Mouse (Mus musculus) adrenal gland, postnatal 0 days (tissue): ENCODE data around the gene Grin1. TPM values are rescaled to one million over a fixed set of nuclear protein-coding genes. Genes with fewer than 3 reads are reported as not detected.

ENCODE experiments used
- polyA plus RNA-seq: library from polyadenylated mRNA; unstranded; fragments of >200 nt; fragmentation: Nextera tagmentation; extraction: Ambion mirVana; gene quantifications from 2 replicates; pipeline ENCODE4 v1.2.1, GENCODE M21; 2015

Gene Grin1
- 4.9 and 7.5 TPM in 2 replicates for polyA plus RNA-seq

GRCm38 (mm10) chr2:25318971-25319773, at the start of gene Grin1:
Gene Grin1 (minus strand): TSS chr2:25319187.

DNA sequence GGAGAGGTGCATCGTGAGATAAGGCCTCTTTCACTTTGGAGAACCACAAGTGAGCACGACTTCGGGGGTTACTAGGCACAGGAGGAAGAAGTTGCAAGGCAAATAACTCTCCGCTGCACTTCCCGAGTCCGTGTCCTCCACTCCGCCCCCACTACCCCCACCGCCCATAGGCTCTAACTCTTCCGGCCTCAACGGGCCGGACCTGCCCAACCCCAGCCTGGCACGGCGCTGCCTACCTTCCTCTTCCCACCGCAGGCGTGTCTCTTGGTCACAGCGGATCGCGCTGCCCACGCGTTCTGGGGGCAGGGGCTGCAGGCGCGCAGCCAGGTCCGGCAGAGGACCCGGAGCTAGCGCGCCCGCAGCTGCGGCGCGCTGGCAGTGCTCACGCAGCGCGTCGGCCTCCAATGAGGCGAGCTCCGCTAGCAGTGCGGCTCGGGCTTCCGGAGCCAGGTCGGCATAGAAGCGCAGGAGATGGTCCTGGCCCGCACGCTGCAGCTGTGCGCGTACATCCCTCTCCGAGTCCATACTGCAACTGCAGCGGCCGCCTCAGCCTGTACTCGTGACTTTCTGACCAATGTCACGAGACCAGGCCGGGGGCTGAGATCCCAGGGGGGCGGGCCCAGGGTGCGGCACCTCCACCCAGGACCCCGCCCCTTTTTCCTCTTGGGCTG, 46.2 kb upstream of the Grin1 start, which contains the start of gene Uap1l1:
TSS of gene Uap1l1 (minus strand) at position 592 of the 671 bp plus-strand sequence.

DNA sequence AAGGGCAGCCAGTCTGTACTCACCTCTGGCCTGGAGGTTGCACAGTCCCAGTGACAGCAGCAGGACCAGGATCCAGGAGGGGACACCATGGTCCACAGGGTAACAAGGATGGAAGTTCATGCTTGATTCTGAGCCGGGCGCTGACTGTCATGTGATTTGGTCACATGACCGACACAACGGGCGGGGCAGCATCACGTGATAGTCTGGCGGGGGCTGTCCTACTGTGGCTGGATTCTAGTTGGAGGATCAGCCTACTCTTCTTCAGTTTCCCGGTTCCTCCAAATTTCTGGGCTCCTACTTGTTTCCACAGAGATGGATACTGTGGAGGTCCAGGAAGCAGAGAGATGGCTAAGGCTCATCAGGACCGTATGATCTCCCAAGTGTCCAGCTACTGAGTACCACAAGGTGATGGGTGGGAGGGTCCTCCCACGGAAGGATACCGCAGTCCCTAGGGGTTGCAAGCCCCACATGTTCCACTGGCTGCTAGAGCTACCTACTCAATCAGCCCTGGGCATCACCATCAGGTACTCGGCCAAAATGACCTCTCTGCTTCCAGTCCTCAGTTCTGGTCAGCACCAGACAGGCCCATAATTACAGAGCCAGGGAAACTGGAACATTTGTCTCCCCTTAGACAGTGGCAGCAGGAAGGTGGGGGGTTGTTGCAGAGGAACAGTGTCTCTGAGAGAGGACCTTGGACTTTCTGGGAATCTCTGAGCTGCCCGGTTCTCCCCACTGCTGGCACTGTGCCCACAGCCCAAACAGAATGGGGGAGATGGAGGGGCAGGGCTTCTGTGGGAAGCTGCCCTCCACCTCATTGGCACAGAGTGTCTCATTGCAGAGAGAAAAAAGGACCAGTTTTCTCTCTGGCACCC, 37.5 kb upstream of the Grin1 start, which contains the start of gene Dpp7:
TSS of gene Dpp7 (minus strand) at position 152 of the 872 bp plus-strand sequence.

DNA sequence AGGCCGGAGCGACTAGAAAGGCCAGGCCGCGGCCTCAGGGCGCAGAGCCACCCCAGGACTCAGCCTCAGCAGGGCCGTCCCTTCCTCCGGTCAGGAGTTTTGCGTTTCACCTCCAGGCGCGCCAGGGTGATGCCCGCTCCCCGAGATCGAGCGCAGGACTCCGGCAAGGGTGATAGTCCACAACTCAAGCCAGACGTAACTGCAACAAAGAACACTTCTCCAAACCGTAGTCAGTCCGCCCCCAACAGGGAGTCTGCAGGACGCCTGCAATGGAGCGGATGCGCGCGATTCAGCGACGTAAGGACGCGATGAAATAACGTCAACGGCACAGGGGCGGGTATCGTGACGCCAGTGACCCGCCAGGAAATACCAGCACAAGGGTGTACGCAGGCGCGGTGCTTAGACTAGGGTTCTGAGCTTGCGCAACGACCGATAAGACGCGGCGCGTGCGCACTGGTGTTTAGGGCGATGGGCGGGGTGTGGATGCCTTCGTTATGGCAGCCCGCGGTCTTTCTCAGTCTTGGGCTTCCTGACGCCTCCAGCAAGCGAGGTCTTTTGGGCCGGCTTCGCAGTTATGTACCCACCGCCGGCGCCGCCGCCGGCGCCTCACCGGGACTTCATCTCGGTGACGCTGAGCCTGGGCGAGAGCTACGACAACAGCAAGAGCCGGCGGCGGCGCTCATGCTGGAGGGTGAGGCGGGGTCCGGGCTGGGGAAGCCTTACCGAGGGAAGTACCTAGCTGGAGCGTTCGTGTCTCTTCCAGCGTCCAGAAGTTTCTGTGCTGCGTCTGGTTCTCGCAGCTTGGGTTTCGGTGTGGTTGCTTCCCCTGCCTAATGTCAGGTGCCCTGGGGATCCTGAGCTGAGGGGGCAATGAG, 13.5 kb upstream of the Grin1 start, which contains the start of gene Man1b1:
TSS of gene Man1b1 (plus strand) at position 53 of the 875 bp plus-strand sequence.

DNA sequence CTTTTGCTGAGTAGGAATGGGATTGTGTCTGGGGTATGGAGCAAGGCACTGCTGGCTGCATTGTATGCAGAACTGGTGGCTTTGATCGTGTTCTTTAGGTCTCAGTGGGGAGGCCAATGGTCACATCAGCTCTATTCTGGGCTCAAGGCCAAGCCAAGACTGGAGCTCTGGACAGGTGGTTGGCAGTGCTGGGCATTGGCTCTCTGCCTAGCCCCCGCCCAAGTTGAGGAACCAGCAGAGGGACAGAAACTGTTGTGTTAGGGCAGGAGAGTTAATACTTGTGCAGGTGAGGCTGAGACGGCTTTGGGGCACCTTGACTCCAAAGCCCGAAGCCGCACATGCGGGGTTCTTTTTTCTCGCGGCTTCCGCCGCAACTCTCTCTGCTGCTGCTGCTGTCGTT, 29.3 kb downstream of the Grin1 start, which contains the start of gene Lrrc26:
TSS of gene Lrrc26 (plus strand) at position 265 of the 400 bp plus-strand sequence.

DNA sequence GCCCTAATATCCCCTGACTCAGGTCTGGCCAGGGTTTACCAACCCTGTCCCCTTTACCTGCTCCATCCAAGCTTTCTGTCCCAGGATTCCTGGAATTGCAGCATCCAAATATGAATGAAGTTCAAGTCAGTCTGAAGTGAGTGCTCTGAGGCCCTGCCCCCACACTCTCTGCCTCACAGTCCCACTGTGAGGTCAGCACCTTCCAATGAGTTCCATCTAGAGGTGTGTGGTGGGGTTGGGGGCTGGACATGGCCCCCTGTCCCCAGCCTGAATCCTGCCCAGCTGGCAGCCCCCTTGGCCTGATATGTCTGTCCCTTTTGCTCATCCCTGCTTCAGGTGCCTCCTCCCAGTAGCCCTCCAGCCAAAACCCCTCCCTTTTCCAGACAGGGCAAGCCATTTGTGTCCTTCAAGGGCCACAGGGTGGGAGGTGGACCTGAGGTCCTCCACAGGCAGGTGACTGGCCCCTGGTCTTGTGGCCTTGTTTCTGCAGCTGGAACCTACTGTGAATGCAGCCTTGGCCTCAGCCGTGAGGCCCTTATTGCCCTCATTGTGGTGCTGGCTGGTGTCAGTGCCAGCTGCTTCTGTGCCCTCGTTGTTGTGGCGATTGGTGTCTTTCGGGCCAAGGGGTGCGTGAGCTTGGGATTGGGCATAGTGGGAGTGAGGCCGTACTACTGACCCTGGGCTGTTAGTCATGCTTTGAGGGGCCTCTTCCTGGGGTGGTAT, 30.9 kb downstream of the Grin1 start, which contains the start of gene Tmem210:
TSS of gene Tmem210 (plus strand) at position 219 of the 723 bp plus-strand sequence.

DNA sequence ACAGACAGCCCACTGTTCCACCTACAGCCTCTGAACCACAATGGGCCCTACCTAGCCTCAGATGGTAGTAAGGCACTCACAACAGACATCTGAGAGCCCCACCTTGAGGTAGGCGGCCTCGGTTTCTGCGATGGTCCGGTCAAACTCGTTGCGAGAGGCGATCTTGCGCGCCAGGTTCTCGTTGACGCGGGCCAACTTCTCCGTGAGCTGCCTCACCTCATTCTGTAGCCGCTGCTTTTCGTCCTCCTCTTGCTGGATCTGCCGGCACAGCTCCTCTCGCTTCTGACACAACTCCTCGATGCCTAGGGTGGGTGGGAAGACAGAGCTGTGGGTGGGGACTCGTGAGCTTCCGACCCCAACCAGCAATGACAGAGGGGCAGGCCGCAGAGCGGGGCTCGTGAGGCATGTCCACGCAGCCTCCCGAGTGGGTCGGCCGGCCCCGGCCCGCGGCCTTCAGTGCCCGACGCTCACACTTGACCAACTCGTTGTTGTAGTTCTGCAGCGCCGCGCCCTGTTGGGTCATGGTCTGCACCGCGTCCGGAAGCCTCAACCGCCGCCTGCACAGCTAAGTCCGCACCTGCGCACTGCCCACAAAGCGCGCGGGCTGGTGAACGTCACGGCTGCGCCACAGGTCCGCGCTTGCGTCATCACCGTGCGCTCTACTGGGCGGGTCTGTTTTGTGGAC, 47.0 kb downstream of the Grin1 start, which contains the start of the genes Ssna1 and Anapc2:
TSS of gene Ssna1 (minus strand) at position 612 of the 685 bp plus-strand sequence.
TSS of gene Anapc2 (plus strand) at position 652 of the 685 bp plus-strand sequence.

DNA sequence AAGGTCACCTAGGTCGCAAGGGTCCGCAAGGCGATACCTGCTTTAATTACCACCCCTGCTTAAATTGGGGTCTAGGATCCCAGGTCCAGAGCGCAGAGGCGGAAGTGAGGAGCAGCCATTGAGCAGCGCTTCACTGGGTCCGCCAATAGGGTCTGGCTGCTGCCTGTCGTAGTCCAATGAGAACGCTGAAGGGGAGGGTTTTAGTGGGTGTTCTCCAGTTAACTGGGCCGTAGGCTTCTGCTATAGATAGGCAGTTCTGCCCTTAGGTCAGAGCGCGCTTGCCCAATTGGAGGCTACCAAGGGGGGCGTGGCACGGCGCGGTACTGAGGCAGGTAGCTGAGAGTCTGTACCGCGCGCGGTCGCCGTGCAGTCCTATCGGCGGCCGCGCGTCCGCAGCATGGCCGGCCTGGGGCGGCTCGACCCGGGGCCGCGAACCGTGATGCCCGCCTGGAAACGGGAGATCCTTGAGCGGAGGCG, 56.7 kb downstream of the Grin1 start, which contains the start of gene Tprn:
TSS of gene Tprn (plus strand) at position 328 of the 477 bp plus-strand sequence.

DNA sequence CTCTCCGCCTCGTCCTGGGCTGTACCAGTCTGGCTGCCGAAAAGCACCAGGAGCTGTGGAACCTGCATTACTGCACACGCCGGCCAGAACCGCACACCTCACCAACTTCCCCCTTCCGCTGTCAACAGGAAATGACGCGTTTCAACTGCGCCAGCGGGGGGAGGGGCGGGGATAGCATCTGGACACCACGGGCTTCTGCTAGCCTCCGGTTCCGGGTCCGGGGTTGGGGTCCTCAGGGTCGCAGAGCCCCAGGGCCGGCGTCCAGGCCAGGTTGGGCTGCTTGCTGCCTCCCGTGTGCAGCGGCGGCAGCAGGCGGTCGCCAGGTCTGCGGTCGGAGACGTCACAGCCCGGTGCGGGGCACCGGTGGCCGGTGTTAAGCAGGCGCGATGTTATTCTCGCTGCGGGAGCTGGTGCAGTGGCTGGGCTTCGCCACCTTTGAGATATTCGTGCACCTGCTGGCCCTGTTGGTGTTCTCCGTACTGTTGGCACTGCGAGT, 63.7 kb downstream of the Grin1 start, which contains the start of gene Tmem203:
TSS of gene Tmem203 (plus strand) at position 156 of the 496 bp plus-strand sequence.

DNA sequence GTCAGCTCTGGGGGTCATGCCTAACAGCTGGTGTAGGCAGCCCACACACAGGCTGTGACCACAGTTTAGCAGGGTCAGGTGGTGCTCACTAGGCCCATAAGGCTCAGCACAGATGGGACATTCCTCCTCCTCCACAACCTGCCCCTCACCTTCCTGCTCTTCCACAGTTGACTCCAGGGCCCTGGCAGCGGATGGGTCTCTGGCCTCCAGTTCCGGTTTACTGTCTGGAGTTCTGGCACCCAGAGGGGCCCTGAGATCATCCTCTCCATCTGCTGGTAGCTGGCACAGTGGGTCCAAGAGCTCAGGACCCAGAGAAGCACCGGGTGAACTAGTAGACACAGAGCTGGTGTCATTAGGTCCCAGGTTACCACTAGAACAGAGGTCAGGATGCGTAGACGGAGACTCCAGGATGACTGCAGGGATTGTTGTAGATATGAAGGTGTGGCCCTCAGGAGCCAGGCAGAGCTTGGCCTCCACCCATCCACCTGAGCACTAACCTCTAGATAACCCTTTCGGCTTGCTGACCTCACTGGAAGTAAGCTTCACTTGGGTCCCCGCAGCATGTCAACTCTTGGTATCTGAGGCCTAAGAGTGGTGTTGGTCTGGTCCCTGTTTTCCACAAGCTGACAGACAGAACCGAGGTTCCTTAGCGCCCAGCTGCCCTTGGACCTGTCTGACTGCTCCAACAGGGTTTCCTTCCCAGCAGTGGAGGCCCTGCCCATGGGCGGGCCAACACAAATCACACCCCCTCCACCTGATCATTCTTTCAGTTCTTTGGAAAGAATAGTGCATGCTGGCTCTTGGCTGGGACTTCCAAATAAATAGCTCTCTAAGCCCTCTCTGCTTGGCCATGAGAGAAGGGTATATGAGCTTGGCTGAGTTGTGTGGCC, 72.6 kb downstream of the Grin1 start, which contains the start of gene AL732309.1:
TSS of gene AL732309.1 (minus strand) at position 681 of the 890 bp plus-strand sequence.

GRCm38 (mm10) chr2:25242101-25242506, 76.9 kb downstream of the Grin1 start, which contains the start of the genes Rnf208 and Cysrt1:
Gene Rnf208 (plus strand): TSS chr2:25242255.
Gene Cysrt1 (minus strand): TSS chr2:25242452.

Other genes with a start within 250 kb of the Grin1 start
- 0.36 and 0.76 TPM in 2 replicates for gene Entpd8, start 238.9 kb downstream of the Grin1 start, polyA plus RNA-seq
- 0.17 TPM in 2 replicates for gene Noxa1, start 224.0 kb downstream of the Grin1 start, polyA plus RNA-seq
- gene Nrarp, start 138.4 kb downstream of the Grin1 start, polyA plus RNA-seq, result 5.6 and 6.7 TPM in 2 replicates
- gene Tor4a, start 122.3 kb downstream of the Grin1 start, polyA plus RNA-seq, result 14.6 and 20.3 TPM in 2 replicates
- gene Nelfb, start 107.7 kb downstream of the Grin1 start, polyA plus RNA-seq, result 47.4 and 61.9 TPM in 2 replicates
- not detected in 2 replicates for gene Stpg3, start 104.5 kb downstream of the Grin1 start, polyA plus RNA-seq
- gene Fam166a, start 100.4 kb downstream of the Grin1 start, polyA plus RNA-seq, result 0.12 and 0.58 TPM in 2 replicates
- 217 and 219 TPM in 2 replicates for gene Tubb4b, start 94.5 kb downstream of the Grin1 start, polyA plus RNA-seq
- gene Slc34a3, start 84.8 kb downstream of the Grin1 start, polyA plus RNA-seq, result 0.47 TPM in 1 of 2 replicates, not detected in the other
- gene Rnf224, start 82.4 kb downstream of the Grin1 start, polyA plus RNA-seq, result not detected in 2 replicates
- gene Rnf208, start 76.9 kb downstream of the Grin1 start, polyA plus RNA-seq, result 12.9 and 25.4 TPM in 2 replicates
- gene Cysrt1, start 76.7 kb downstream of the Grin1 start, polyA plus RNA-seq, result 1.8 TPM in 1 of 2 replicates, not detected in the other
- 2.5 and 2.8 TPM in 2 replicates for gene AL732309.1, start 72.3 kb downstream of the Grin1 start, polyA plus RNA-seq
- gene Tmem203, start 63.7 kb downstream of the Grin1 start, polyA plus RNA-seq, result 61.5 and 81.2 TPM in 2 replicates
- gene Tprn, start 56.6 kb downstream of the Grin1 start, polyA plus RNA-seq, result 5.6 and 7.3 TPM in 2 replicates
- 157 and 205 TPM in 2 replicates for gene Ssna1, start 46.7 kb downstream of the Grin1 start, polyA plus RNA-seq
- gene Anapc2, start 46.7 kb downstream of the Grin1 start, polyA plus RNA-seq, result 61.4 and 81.5 TPM in 2 replicates
- gene Tmem210, start 31.0 kb downstream of the Grin1 start, polyA plus RNA-seq, result not detected in 2 replicates
- 0.11 TPM in 1 of 2 replicates, not detected in the other for gene Lrrc26, start 29.3 kb downstream of the Grin1 start, polyA plus RNA-seq
- 47.2 and 52.7 TPM in 2 replicates for gene Man1b1, start 13.2 kb upstream of the Grin1 start, polyA plus RNA-seq
- 30.8 and 45.6 TPM in 2 replicates for gene Dpp7, start 37.2 kb upstream of the Grin1 start, polyA plus RNA-seq
- gene Uap1l1, start 46.5 kb upstream of the Grin1 start, polyA plus RNA-seq, result 40.5 and 44.9 TPM in 2 replicates
- gene Sapcd2, start 53.1 kb upstream of the Grin1 start, polyA plus RNA-seq, result 8.1 and 10.7 TPM in 2 replicates
- gene Entpd2, start 76.7 kb upstream of the Grin1 start, polyA plus RNA-seq, result 13.6 and 20.3 TPM in 2 replicates
- gene Npdc1, start 80.2 kb upstream of the Grin1 start, polyA plus RNA-seq, result 93.9 and 115 TPM in 2 replicates
- gene Fut7, start 104.1 kb upstream of the Grin1 start, polyA plus RNA-seq, result 0.14 and 0.22 TPM in 2 replicates
- gene Abca2, start 109.5 kb upstream of the Grin1 start, polyA plus RNA-seq, result 4.9 and 6.6 TPM in 2 replicates
- 6.1 and 6.2 TPM in 2 replicates for gene Clic3, start 137.7 kb upstream of the Grin1 start, polyA plus RNA-seq
- 53.8 and 58.8 TPM in 2 replicates for gene Paxx, start 141.9 kb upstream of the Grin1 start, polyA plus RNA-seq
- gene Ptgds, start 150.9 kb upstream of the Grin1 start, polyA plus RNA-seq, result 8.3 and 9.6 TPM in 2 replicates
- gene Lcn12, start 174.7 kb upstream of the Grin1 start, polyA plus RNA-seq, result not detected in 2 replicates
- gene Fbxw5, start 181.6 kb upstream of the Grin1 start, polyA plus RNA-seq, result 52.9 and 75.8 TPM in 2 replicates
- 6.4 and 7.1 TPM in 2 replicates for gene C8g, start 182.5 kb upstream of the Grin1 start, polyA plus RNA-seq
- 15.4 and 20.6 TPM in 2 replicates for gene Traf2, start 227.8 kb upstream of the Grin1 start, polyA plus RNA-seq
- 273 and 345 TPM in 2 replicates for gene Edf1, start 238.7 kb upstream of the Grin1 start, polyA plus RNA-seq